In genomic region chr17:72918053-72918452, GRCm38 (mm10) we compare ENCODE assay signal across 8 mouse cellular contexts. TPM values are rescaled to one million over a fixed set of nuclear protein-coding genes. Genes with fewer than 3 reads are reported as not detected.
DNase-seq lines count a peak whose midpoint lies in the region; ATAC-seq and TF ChIP-seq lines count a peak whose summit lies in the region.

Gene Lbh, plus strand, starts transcription at chr17:72918305.

- ATAC-seq in intestine, postnatal 0 days, result peak; percentile 83

- peak within 1 kb of the TSS; percentile 83 for H3K27ac ChIP-seq in intestine, postnatal 0 days (ENCODE audit: low read depth, low read length)
- H3K27ac ChIP-seq in midbrain, embryonic 10.5 days (replicated peaks), result peak within 1 kb of the TSS; percentile 95

- peak within 1 kb of the TSS; percentile 86 for H3K4me3 ChIP-seq in intestine, postnatal 0 days (ENCODE audit: low read depth, low read length)
- H3K4me3 ChIP-seq in midbrain, embryonic 10.5 days, result peak within 1 kb of the TSS; percentile 77

- TF ChIP-seq CTCF in intestine, postnatal 0 days (IDR thresholded peaks at IDR 0.05; ENCODE audit: low read depth), result no peak

- peak within 1 kb of the TSS; percentile 82 for H3K9ac ChIP-seq in intestine, postnatal 0 days (ENCODE audit: low read depth, low read length)

- DNase-seq in adrenal gland, adult 2 months, result peak; percentile 97
- peak; percentile 94 for DNase-seq in embryo, embryonic 11 days
- no peak for DNase-seq in gonadal fat pad, adult 2 months (ENCODE audit: low read depth)
- peak; percentile 90 to 91 for DNase-seq in left cerebral cortex, postnatal 36 days (ENCODE audit: low spot score in 2 of 2)
- peak; percentile 93 for DNase-seq in midbrain, embryonic 10.5 days (ENCODE audit: low spot score)
- peak; percentile 86 to 88 for DNase-seq in right cerebral cortex, postnatal 36 days (ENCODE audit: low spot score in 2 of 2)
- peak; percentile 92 to 93 for DNase-seq in urinary bladder, postnatal 4 days (ENCODE audit: low spot score in 2 of 2)

- 1% methylated on average over 33 of the region's 35 CpGs for WGBS in intestine, postnatal 0 days
- WGBS in midbrain, embryonic 10.5 days, result under 1% methylated on average over 35 of the region's 35 CpGs

- H3K36me3 ChIP-seq in intestine, postnatal 0 days (ENCODE audit: control insufficient read depth, insufficient read depth), result peaks cover 20% of the 10 kb centered on the region; the same call in 1 of the 2 replicates
- peaks cover 19% of the 10 kb centered on the region for H3K36me3 ChIP-seq in midbrain, embryonic 10.5 days

- intact Hi-C loops in left cerebral cortex, postnatal 36 days (cut with DNase I), result loop anchor here (2.0 to 5.0 kb wide), 2 partner anchors 149 to 189 kb away; partner anchors contain the start of gene Lclat1

- H3K4me1 ChIP-seq in intestine, postnatal 0 days (replicated peaks; ENCODE audit: control insufficient read depth, insufficient read depth, low read length), result 0 out of 2 replicates have a peak, but pooled peaks cover 4% of the 10 kb centered on the region
- H3K4me1 ChIP-seq in midbrain, embryonic 10.5 days, result peaks cover 45% of the 10 kb centered on the region

- no peaks in the 10 kb centered on the region for H3K27me3 ChIP-seq in intestine, postnatal 0 days (replicated peaks; ENCODE audit: control insufficient read depth, insufficient read depth, low read length)
- H3K27me3 ChIP-seq in midbrain, embryonic 10.5 days (ENCODE audit: low read depth, poor library complexity, severe bottlenecking), result peaks cover 21% of the 10 kb centered on the region

- peak within 1 kb of the TSS; percentile 98 for H3K4me2 ChIP-seq in intestine, postnatal 0 days (replicated peaks; ENCODE audit: low read depth)

- H3K9me3 ChIP-seq in intestine, postnatal 0 days (ENCODE audit: control insufficient read depth), result no peaks in the 10 kb centered on the region
- no peaks in the 10 kb centered on the region for H3K9me3 ChIP-seq in midbrain, embryonic 10.5 days (replicated peaks)

RNA-seq across cellular contexts. Expression of gene Lbh, which starts in this region (rescaled TPM):
- 10 to 100 TPM; 22.0 to 53.6 TPM for total RNA-seq in adrenal gland, adult 2 months (2021)
- polyA plus RNA-seq in adrenal gland, adult 2 months (2012; rRNA removed), result 25.8 and 26.3 TPM in 2 replicates
- polyA plus RNA-seq in gonadal fat pad, adult 2 months (2012; rRNA removed), result 54.2 and 55.5 TPM in 2 replicates
- 11.1 and 11.3 TPM in 2 replicates for polyA plus RNA-seq in intestine, postnatal 0 days (2015; fragmentation: Nextera tagmentation; extraction: Ambion mirVana)
- total RNA-seq in left cerebral cortex, postnatal 36 days (2021), result 10 to 100 TPM; 37.9 to 39.1 TPM
- polyA plus RNA-seq in midbrain, embryonic 10.5 days (2016; fragmentation: Nextera tagmentation; extraction: Ambion mirVana), result 2.0 and 3.0 TPM in 2 replicates
